In the genomic region with DNA sequence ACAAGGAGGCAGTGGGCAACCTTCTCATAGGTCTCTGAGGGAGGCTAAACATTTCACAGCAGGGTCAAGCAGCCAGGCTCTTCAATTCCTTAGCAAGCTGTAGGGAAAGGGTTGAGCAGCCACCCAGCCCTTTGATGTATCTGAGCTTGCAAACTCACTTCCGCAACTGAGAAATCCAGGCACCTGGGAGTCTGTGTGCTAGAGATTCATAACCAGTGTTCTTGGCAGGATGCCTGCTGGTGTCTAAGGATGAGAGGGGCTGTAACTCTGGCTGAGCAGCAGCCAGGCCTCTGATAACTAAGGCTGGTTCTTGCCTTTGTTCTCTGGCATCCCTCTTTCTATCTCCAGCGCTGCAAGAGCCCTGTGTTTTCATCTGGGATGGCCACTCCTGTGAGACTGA, we compare ENCODE assay signal across 11 mouse cellular contexts. TPM values are rescaled to one million over a fixed set of nuclear protein-coding genes. Genes with fewer than 3 reads are reported as not detected.
A peak's percentile ranks its signal among the peaks of the same experiment; 100 is the strongest.
DNase-seq lines count a peak whose midpoint lies in the region; ATAC-seq lines count a peak whose summit lies in the region.
"Had no signal": no experiment of that assay in that cellular context is flagged by ENCODE, and none has a peak within 500 bp of the region (broad histone marks: within the 10 kb centered on the region; RNA-seq: fewer than 3 reads in every experiment).

No protein-coding gene starts in this region.

- no peaks in the 10 kb centered on the region for H3K9me3 ChIP-seq in heart, embryonic 14.5 days (ENCODE audit: control insufficient read depth, low read length)
- no peaks in the 10 kb centered on the region for H3K9me3 ChIP-seq in liver, embryonic 11.5 days (ENCODE audit: control insufficient read depth, low read length)
- H3K9me3 ChIP-seq: embryonic facial prominence, embryonic 13.5 days had no signal

- H3K4me2 ChIP-seq in heart, embryonic 14.5 days (ENCODE audit: low read length), result no peak overlapping the region
- no peak overlapping the region for H3K4me2 ChIP-seq in liver, embryonic 11.5 days
- H3K4me2 ChIP-seq: embryonic facial prominence, embryonic 13.5 days had no signal

- WGBS in heart, embryonic 14.5 days, result 6% methylated on average over 2 of the region's 2 CpGs
- WGBS in liver, embryonic 11.5 days, result 60% methylated on average over 2 of the region's 2 CpGs

- H3K27me3 ChIP-seq in heart, embryonic 14.5 days (ENCODE audit: control insufficient read depth, insufficient read depth, low read length), result no peaks in the 10 kb centered on the region
- H3K27me3 ChIP-seq in liver, embryonic 11.5 days (replicated peaks; ENCODE audit: control insufficient read depth, insufficient read depth, low read length), result no peaks in the 10 kb centered on the region
- H3K27me3 ChIP-seq: embryonic facial prominence, embryonic 13.5 days had no signal

- peak overlapping the region; percentile 50 to 69 for H3K27ac ChIP-seq in heart, embryonic 14.5 days (replicated peaks in 1 of 2; ENCODE audit: control insufficient read depth in 1 of 2, insufficient read depth in 1 of 2, low read depth in 2 of 2, low read length in 2 of 2)
- peak overlapping the region; percentile 38; the same call in 1 of the 2 replicates for H3K27ac ChIP-seq in liver, embryonic 11.5 days (ENCODE audit: low read depth, low read length)
- H3K27ac ChIP-seq: embryonic facial prominence, embryonic 13.5 days had no signal

- no peak overlapping the region; the same call in 1 of the 2 replicates for H3K9ac ChIP-seq in heart, embryonic 14.5 days (ENCODE audit: low read length)
- no peak overlapping the region for H3K9ac ChIP-seq in liver, embryonic 11.5 days (ENCODE audit: low read depth, low read length)
- H3K9ac ChIP-seq: embryonic facial prominence, embryonic 13.5 days had no signal

- no peak for DNase-seq in heart, postnatal 10 days
- peak; percentile 60 for DNase-seq in testis, postnatal 10 days (ENCODE audit: low spot score)
- no peak for DNase-seq in testis, postnatal 14 days (ENCODE audit: low spot score)
- DNase-seq in liver, embryonic 11.5 days (ENCODE audit: low spot score), result no peak
- DNase-seq in thymus, postnatal 36 days, result peak; percentile 37 to 59
- DNase-seq in cerebellum, postnatal 36 days, result no peak
- DNase-seq: cerebellum, adult 8-10 months; lung, postnatal 36 days had no signal

- no peak overlapping the region for H3K4me3 ChIP-seq in heart, embryonic 14.5 days (ENCODE audit: control insufficient read depth in 1 of 2, insufficient read depth in 1 of 2, low read depth in 1 of 2, low read length in 2 of 2)
- no peak overlapping the region for H3K4me3 ChIP-seq in liver, embryonic 11.5 days (ENCODE audit: low read depth, low read length)
- H3K4me3 ChIP-seq: embryonic facial prominence, embryonic 13.5 days had no signal

- intact Hi-C loops in heart, postnatal 10 days (cut with DNase I), result no loop called here

- peaks cover 6 to 14% of the 10 kb centered on the region in 2 experiments for H3K4me1 ChIP-seq in heart, embryonic 14.5 days (ENCODE audit: control insufficient read depth in 2 of 2, insufficient read depth in 2 of 2, low read length in 2 of 2)
- peaks cover 21% of the 10 kb centered on the region for H3K4me1 ChIP-seq in liver, embryonic 11.5 days (replicated peaks; ENCODE audit: control insufficient read depth, insufficient read depth, low read length)
- H3K4me1 ChIP-seq: embryonic facial prominence, embryonic 13.5 days had no signal

- no peak for ATAC-seq in heart, embryonic 14.5 days (ENCODE audit: insufficient number of reproducible peaks, insufficient read depth, low FRiP score, low read depth)
- no peak for ATAC-seq in liver, embryonic 11.5 days (replicated peaks; ENCODE audit: low FRiP score)
- no peak for ATAC-seq in erythroblast, adult 5-6 weeks (replicated peaks; ENCODE audit: low FRiP score, poor library complexity, severe bottlenecking)

- H3K36me3 ChIP-seq in heart, embryonic 14.5 days (ENCODE audit: control insufficient read depth, insufficient read depth, low read length), result no peaks in the 10 kb centered on the region
- H3K36me3 ChIP-seq in liver, embryonic 11.5 days (ENCODE audit: control insufficient read depth, insufficient read depth, low read length), result no peaks in the 10 kb centered on the region
- H3K36me3 ChIP-seq: embryonic facial prominence, embryonic 13.5 days had no signal

RNA-seq across cellular contexts. Expression of gene Rrp12, which starts 5.7 kb away (rescaled TPM):
- polyA plus RNA-seq in heart, embryonic 14.5 days (2014; fragmentation: Nextera tagmentation; extraction: Ambion mirVana), result 5.8 and 6.4 TPM in 2 replicates
- 10 to 100 TPM; 17.7 to 20.9 TPM for total RNA-seq in heart, postnatal 10 days (2021)
- polyA plus RNA-seq in liver, embryonic 11.5 days (2014; fragmentation: Nextera tagmentation; extraction: Ambion mirVana), result 29.5 and 34.0 TPM in 2 replicates
- 0.63 and 2.9 TPM in 2 replicates for total RNA-seq in erythroblast, adult 5-6 weeks (2015; ENCODE audit: low replicate concordance)
- total RNA-seq in erythroblast, adult 5-6 weeks (2017; ENCODE audit: low replicate concordance), result 2.4 and 2.6 TPM in 2 replicates

RNA-seq across cellular contexts. Expression of gene Pgam1, which starts 10.0 kb away (rescaled TPM):
- 787 and 805 TPM in 2 replicates for polyA plus RNA-seq in heart, embryonic 14.5 days (2014; fragmentation: Nextera tagmentation; extraction: Ambion mirVana)
- 100 to 1,000 TPM; 116 to 154 TPM for total RNA-seq in heart, postnatal 10 days (2021)
- polyA plus RNA-seq in liver, embryonic 11.5 days (2014; fragmentation: Nextera tagmentation; extraction: Ambion mirVana), result 871 and 874 TPM in 2 replicates
- total RNA-seq in erythroblast, adult 5-6 weeks (2015; ENCODE audit: low replicate concordance), result 154 and 190 TPM in 2 replicates
- 58.1 and 69.4 TPM in 2 replicates for total RNA-seq in erythroblast, adult 5-6 weeks (2017; ENCODE audit: low replicate concordance)

RNA-seq across cellular contexts. Expression of gene Exosc1, which starts 31.5 kb away (rescaled TPM):
- 40.8 and 42.0 TPM in 2 replicates for polyA plus RNA-seq in heart, embryonic 14.5 days (2014; fragmentation: Nextera tagmentation; extraction: Ambion mirVana)
- total RNA-seq in heart, postnatal 10 days (2021), result 10 to 100 TPM; 13.3 to 15.8 TPM
- 101 and 109 TPM in 2 replicates for polyA plus RNA-seq in liver, embryonic 11.5 days (2014; fragmentation: Nextera tagmentation; extraction: Ambion mirVana)
- 14.0 and 14.6 TPM in 2 replicates for total RNA-seq in erythroblast, adult 5-6 weeks (2015; ENCODE audit: low replicate concordance)
- total RNA-seq in erythroblast, adult 5-6 weeks (2017; ENCODE audit: low replicate concordance), result 12.8 and 14.1 TPM in 2 replicates

RNA-seq across cellular contexts. Expression of gene Zdhhc16, which starts 31.6 kb away (rescaled TPM):
- polyA plus RNA-seq in heart, embryonic 14.5 days (2014; fragmentation: Nextera tagmentation; extraction: Ambion mirVana), result 42.3 and 47.8 TPM in 2 replicates
- total RNA-seq in heart, postnatal 10 days (2021), result 10 to 100 TPM; 27.6 to 29.4 TPM
- polyA plus RNA-seq in liver, embryonic 11.5 days (2014; fragmentation: Nextera tagmentation; extraction: Ambion mirVana), result 58.9 and 63.0 TPM in 2 replicates
- 20.2 and 22.6 TPM in 2 replicates for total RNA-seq in erythroblast, adult 5-6 weeks (2015; ENCODE audit: low replicate concordance)
- total RNA-seq in erythroblast, adult 5-6 weeks (2017; ENCODE audit: low replicate concordance), result 6.4 and 19.0 TPM in 2 replicates

RNA-seq across cellular contexts. Expression of gene Frat2, which starts 53.8 kb away (rescaled TPM):
- polyA plus RNA-seq in heart, embryonic 14.5 days (2014; fragmentation: Nextera tagmentation; extraction: Ambion mirVana), result 1.2 and 2.0 TPM in 2 replicates
- 1 to 10 TPM; 4.7 to 6.9 TPM for total RNA-seq in heart, postnatal 10 days (2021)
- 9.8 and 10.9 TPM in 2 replicates for polyA plus RNA-seq in liver, embryonic 11.5 days (2014; fragmentation: Nextera tagmentation; extraction: Ambion mirVana)
- 2.3 and 4.8 TPM in 2 replicates for total RNA-seq in erythroblast, adult 5-6 weeks (2015; ENCODE audit: low replicate concordance)
- total RNA-seq in erythroblast, adult 5-6 weeks (2017; ENCODE audit: low replicate concordance), result 3.6 and 11.0 TPM in 2 replicates

Comparison
In these comparisons a context has a peak if more than half of its experiments do, and no peak if none do; other contexts are left out.
1. DNase-seq: peak in testis, postnatal 10 days (single experiment) and thymus, postnatal 36 days (2 of 2); none in heart, postnatal 10 days (0 of 2), testis, postnatal 14 days (single experiment), liver, embryonic 11.5 days (single experiment) and cerebellum, postnatal 36 days (0 of 2).
2. RNA of gene Rrp12, which starts 5.7 kb away (total RNA-seq): 17.7 to 20.9 TPM in heart, postnatal 10 days; 0.63 to 2.9 TPM in erythroblast, adult 5-6 weeks; every median in the first group is over 4 times any median in the second.